Mouse (Mus musculus) B cell, adult 2 months (primary cell): Measurements from ENCODE around the gene Cdk5rap3.

Experiments
- DNase-seq, 2 experiments: peaks; one replicate each; pipeline ENCODE4 v3.0.0; 2022

The Cdk5rap3 gene

GRCm38 (mm10) chr11:96933562-96934276 is 17.4 kb upstream of the Cdk5rap3 start:
- DNase-seq = no peak

GRCm38 (mm10) chr11:96931327-96932062 is 15.2 kb upstream of the Cdk5rap3 start:
- DNase-seq = no peak

GRCm38 (mm10) chr11:96929766-96930331 is 13.6 kb upstream of the Cdk5rap3 start:
- no peak for DNase-seq

- no peak for DNase-seq
Observed at GRCm38 (mm10) chr11:96929096-96929765, 12.9 kb upstream of the Cdk5rap3 start.

GRCm38 (mm10) chr11:96928691-96929090 is 12.4 kb upstream of the Cdk5rap3 start:
- DNase-seq = no peak

- DNase-seq = no peak
Observed at GRCm38 (mm10) chr11:96928088-96928487, 11.8 kb upstream of the Cdk5rap3 start, which contains the start of gene Prr15l. Prr15l (plus strand) TSS chr11:96928104.

GRCm38 (mm10) chr11:96926587-96926986 is 10.3 kb upstream of the Cdk5rap3 start:
- DNase-seq = no peak

GRCm38 (mm10) chr11:96925469-96926148 is 9.3 kb upstream of the Cdk5rap3 start:
- no peak for DNase-seq

- DNase-seq = no peak
Observed at GRCm38 (mm10) chr11:96924861-96925260, 8.6 kb upstream of the Cdk5rap3 start.

- DNase-seq = no peak
Observed at GRCm38 (mm10) chr11:96919003-96919402, 2.7 kb upstream of the Cdk5rap3 start.

- DNase-seq = no peak
Observed at GRCm38 (mm10) chr11:96917415-96917814, 1.1 kb upstream of the Cdk5rap3 start.

GRCm38 (mm10) chr11:96916885-96917396 is 645 bp upstream of the Cdk5rap3 start:
- DNase-seq = no peak

- DNase-seq = peak in 1 of 2 experiments; percentile 8
Observed at GRCm38 (mm10) chr11:96912682-96913081, 3.6 kb downstream of the Cdk5rap3 start.

GRCm38 (mm10) chr11:96910003-96910402 is 6.3 kb downstream of the Cdk5rap3 start:
- peak; percentile 69 to 73 for DNase-seq

- DNase-seq = no peak
Observed at GRCm38 (mm10) chr11:96908594-96908993, 7.7 kb downstream of the Cdk5rap3 start.

- DNase-seq = no peak
Observed at GRCm38 (mm10) chr11:96906431-96907161, 9.7 kb downstream of the Cdk5rap3 start.

GRCm38 (mm10) chr11:96902639-96903635 is 13.4 kb downstream of the Cdk5rap3 start:
- no peak for DNase-seq

- DNase-seq = no peak
Observed at GRCm38 (mm10) chr11:96901332-96901731, 15.0 kb downstream of the Cdk5rap3 start.

GRCm38 (mm10) chr11:96899449-96900306 is 16.6 kb downstream of the Cdk5rap3 start:
- DNase-seq = no peak
